Mouse (Mus musculus): ENCODE results near the gene Atxn2l.

- TF ChIP-seq CTCF (IDR thresholded peaks at IDR 0.05; ENCODE audit: low read depth) (no peak), EP300 (optimal IDR thresholded peaks at IDR 0.05) (no peak)
These were observed 486 bp downstream of the Atxn2l start for GRCm38 (mm10) chr7:126502751-126503150.
